Mouse (Mus musculus) c-Kit-positive CD71-negative TER-119-negative erythroid progenitor cells, embryonic 14.5 days (primary cell): Measurements from ENCODE around the gene Smyd3.

Experiments
- DNase-seq: peaks from one replicate; pipeline ENCODE4 v3.0.0-alpha.2; 2013; ENCODE audit warnings: low read depth

Smyd3 gene

GRCm38 (mm10) chr1:179114833-179115495 is 402.9 kb downstream of the Smyd3 start:
- DNase-seq, result no peak

- no peak for DNase-seq
Observed at GRCm38 (mm10) chr1:179114385-179114784, 403.5 kb downstream of the Smyd3 start.

DNA sequence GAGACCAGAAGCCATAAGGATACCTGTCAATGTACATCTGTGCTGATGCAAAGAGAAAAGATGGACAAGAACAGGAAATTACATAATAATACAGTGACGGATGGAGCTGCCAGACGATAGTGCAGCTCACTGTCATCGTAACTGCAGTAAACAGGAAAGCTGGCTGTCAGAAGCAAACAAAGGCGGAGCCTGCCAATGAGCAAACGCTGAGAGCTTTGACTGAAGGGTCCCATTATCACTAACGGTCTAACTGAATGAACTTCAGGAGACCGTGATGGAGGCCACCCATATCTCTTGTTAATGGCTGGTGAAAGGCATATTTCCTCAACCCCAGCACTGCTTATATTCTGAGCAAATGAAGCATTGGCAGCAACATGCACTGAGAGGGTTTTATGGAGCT is 409.1 kb downstream of the Smyd3 start:
- DNase-seq, result no peak

DNA sequence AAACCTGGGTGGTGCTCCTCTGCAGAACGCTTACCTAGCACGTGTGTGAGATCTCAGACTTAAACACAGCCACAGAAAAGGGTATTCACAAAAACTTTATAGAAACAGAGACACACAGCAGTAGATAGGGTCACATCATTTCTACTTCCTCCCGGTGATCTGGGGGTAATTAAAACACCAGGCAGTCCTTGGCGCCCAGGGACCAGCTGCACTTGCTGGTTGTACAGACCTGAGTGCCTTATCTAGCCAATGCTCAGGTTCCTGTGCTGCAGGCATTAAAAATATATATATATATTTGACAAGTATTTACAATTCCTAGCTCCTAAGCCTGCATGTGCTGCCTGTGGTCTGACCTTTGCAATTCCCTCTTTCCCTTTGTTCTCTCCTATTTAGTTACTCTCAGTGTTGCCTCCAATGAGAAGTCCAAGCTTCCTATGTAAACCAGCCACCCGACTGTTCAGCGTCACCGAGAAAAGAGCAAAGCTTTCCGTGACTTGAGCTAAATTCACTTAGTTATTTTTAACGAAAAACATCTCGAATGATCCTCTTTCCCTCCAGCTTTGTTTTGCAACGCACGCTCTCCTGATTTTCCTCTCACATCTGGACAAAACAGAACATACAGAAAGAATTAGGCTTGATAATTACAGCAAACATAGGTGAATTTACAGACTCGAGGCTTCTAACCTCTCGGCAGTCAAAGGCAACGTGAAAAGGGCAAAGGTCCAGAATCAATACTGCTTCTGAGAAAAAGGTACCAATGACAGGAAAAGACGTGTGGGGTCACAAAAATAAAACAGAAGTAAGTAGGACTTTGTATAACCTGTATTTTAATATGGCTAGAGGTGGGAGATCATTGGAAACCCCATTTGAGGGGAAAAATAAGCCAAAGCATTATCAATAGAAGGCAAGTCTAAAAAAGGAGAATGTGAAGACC is 409.8 kb downstream of the Smyd3 start:
- no peak for DNase-seq

DNA sequence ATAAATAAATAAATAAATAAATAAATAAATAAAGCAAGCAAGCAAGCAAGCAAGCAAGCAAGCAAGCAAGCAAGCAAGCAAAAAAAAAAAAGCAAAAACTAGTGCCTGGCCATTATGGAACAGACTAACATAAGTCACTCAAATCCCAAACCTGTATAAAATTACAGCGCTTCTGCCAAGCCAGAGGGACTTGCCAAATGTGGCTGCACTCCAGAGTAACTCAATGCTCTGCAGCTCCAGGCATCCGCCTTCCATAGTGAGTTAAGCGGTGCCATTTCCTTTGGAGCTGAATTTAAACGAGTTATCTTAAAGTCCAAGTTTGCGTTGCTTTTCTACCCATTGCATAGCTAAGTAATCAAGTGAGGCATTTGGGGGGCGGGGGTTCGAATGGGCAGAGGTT is 410.6 kb downstream of the Smyd3 start:
- no peak for DNase-seq

- DNase-seq, result no peak
Observed at GRCm38 (mm10) chr1:179106702-179107145, 411.1 kb downstream of the Smyd3 start.

- DNase-seq, result no peak
Observed at GRCm38 (mm10) chr1:179106103-179106701, 411.6 kb downstream of the Smyd3 start.

DNA sequence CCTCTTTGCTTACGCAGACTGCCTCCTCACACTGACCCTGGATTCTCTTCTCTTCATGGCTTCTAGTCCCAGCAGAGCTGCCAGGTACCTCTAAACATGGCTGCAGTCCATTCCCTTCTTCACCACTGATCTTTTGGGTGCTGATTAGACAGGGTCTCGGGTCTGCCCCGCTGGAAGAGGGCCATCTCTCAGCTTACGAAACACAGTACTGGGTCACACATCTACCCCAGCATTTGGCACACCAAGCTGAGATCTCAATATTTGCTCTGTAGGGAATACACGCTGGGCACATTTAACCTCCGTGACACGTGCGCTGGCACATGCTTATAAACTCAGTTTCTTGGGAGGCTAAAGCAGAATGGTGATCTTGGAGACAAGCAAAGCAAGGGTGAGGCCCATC is 413.4 kb downstream of the Smyd3 start:
- no peak for DNase-seq

GRCm38 (mm10) chr1:179096993-179097392 is 420.8 kb downstream of the Smyd3 start:
- DNase-seq, result no peak

GRCm38 (mm10) chr1:179096323-179096722 is 421.5 kb downstream of the Smyd3 start:
- no peak for DNase-seq

GRCm38 (mm10) chr1:179089174-179089573 is 428.7 kb downstream of the Smyd3 start:
- no peak for DNase-seq

GRCm38 (mm10) chr1:179087033-179087998 is 430.5 kb downstream of the Smyd3 start:
- peak; percentile 48 for DNase-seq

GRCm38 (mm10) chr1:179086208-179086607 is 431.6 kb downstream of the Smyd3 start:
- no peak for DNase-seq

DNA sequence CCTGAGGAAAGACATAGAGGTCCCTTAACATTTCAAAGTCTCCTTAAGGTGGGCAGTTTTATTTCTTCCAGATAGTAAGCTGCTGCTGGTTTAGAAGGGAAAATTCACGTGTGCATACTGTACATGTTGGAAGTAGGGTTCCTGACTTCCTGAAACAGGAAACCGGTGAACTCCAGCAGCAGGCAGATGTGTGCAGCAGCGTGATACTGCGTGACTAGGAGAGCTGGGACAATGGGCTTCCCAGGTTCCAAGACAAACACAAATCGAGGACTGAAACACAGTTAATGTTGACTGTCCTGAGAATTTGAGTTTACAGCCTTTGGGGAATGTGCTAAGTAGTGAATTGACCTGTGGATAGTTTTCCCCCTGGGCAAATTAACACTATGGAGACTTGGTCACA is 434.7 kb downstream of the Smyd3 start:
- DNase-seq, result no peak

- DNase-seq, result no peak
Observed at GRCm38 (mm10) chr1:179073846-179074245, 444.0 kb downstream of the Smyd3 start.

- DNase-seq, result no peak
Observed at GRCm38 (mm10) chr1:179072935-179073654, 444.7 kb downstream of the Smyd3 start.

- no peak for DNase-seq
Observed at GRCm38 (mm10) chr1:179072406-179072805, 445.4 kb downstream of the Smyd3 start.

DNA sequence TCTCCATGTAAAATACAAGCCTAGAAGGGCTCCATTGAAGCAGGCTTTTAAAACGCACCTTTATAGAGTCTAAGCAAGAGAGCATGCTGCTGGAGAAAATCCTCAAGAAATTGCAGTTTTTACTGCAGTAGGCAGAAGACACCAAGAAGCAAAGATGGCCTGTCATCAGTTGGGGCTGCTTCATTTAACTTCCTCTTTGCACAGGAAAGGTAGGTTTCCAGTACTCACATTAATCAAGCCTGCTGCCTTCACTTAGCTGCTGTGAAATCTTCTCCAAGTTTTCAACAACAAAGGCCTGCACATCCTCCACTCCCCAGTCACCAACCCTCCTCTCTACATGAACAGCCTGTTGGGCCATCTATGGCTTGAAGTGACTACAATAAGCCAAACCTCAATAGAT is 448.9 kb downstream of the Smyd3 start:
- no peak for DNase-seq

DNA sequence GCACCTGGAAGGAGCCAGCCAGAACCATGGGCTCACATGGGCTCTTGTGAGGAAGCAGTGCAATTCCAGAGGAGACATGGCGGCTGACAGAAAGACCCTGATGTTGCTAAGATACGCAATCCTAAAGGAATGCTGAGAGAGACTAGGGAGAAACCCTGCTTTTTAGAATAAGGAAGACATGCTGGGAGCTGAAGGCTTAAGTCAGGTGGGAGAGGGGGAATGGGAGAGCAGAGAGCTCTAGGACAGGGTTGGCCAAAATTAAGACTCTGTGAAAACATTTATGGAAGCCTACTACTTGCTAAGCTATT is 452.6 kb downstream of the Smyd3 start:
- DNase-seq, result no peak

GRCm38 (mm10) chr1:179064601-179065293 is 453.1 kb downstream of the Smyd3 start:
- no peak for DNase-seq

DNA sequence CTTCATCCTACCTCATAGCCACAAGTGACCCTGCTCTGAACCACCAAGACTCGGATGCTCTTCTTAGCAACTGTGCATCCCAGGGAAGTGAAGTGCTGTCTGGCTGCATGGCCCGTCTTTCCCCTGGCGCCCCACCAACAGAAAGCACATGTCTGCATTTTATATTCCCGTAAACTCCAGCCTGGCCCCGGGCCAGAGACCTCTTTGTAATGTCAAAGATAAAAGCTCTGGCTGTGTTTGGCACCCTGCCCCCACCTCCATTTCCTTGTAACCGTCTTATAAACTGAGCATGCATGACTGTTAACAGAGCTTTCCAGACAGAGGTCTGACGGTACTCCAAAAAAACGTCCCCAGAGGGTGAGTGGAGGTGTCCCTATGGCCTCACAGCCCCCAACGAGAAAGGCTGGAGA is 456.1 kb downstream of the Smyd3 start:
- DNase-seq, result no peak
